Mouse (Mus musculus) MEL (cell line): Measurements from ENCODE around the gene Alkbh5. TPM values are rescaled to one million over a fixed set of nuclear protein-coding genes. Genes with fewer than 3 reads are reported as not detected.

ENCODE experiments used
- DNase-seq: peaks from one replicate; pipeline ENCODE4 v3.0.0; 2011; ENCODE audit warnings: low read depth, low spot score
- H3K27ac ChIP-seq: 2 replicates; pipeline ENCODE4 v1.5.1; 2012; ENCODE audit warnings: low read depth, mild to moderate bottlenecking, control low read depth, low read length, moderate library complexity; ENCODE audit not compliant: control insufficient read depth
- H3K27me3 ChIP-seq, 2 experiments: fragments of 150-350 bp in 1 of 2; sonication (generic) in 1 of 2; 2 replicates each; pipeline ENCODE4 v1.6.1; 2012; ENCODE audit warnings: low read length in 2 of 2, mild to moderate bottlenecking in 2 of 2, improper control_type of control experiment in 1 of 2, moderate library complexity in 1 of 2; ENCODE audit not compliant: insufficient read depth in 2 of 2, control insufficient read depth in 1 of 2
- H3K36me3 ChIP-seq, 2 experiments: 2 replicates each; pipeline ENCODE4 v1.6.1; 2012 to 2014; ENCODE audit warnings: low read length in 2 of 2, improper control_type of control experiment in 1 of 2, inconsistent platforms in 1 of 2, mild to moderate bottlenecking in 1 of 2; ENCODE audit not compliant: insufficient read depth in 2 of 2, control insufficient read depth in 1 of 2
- H3K4me1 ChIP-seq, 2 experiments: fragments of 150-350 bp in 1 of 2; sonication (generic) in 1 of 2; 2 replicates each; pipeline ENCODE4 v1.6.1; 2012; ENCODE audit warnings: low read length in 2 of 2, improper control_type of control experiment in 1 of 2, mild to moderate bottlenecking in 1 of 2; ENCODE audit not compliant: insufficient read depth in 2 of 2, control insufficient read depth in 1 of 2
- H3K4me3 ChIP-seq, 2 experiments: fragments of 150-350 bp in 1 of 2; sonication (generic) in 1 of 2; 2 replicates each; pipeline ENCODE4 v1.5.1; 2012; ENCODE audit warnings: low read depth in 2 of 2, low read length in 2 of 2, mild to moderate bottlenecking in 2 of 2, moderate library complexity in 2 of 2, control low read depth in 1 of 2, improper control_type of control experiment in 1 of 2; ENCODE audit not compliant: control insufficient read depth in 1 of 2, insufficient read depth in 1 of 2
- H3K79me2 ChIP-seq: 2 replicates; pipeline ENCODE4 v1.6.1; 2012; ENCODE audit warnings: mild to moderate bottlenecking, low read length, moderate library complexity; ENCODE audit not compliant: control insufficient read depth, poor library complexity, insufficient read depth
- H3K9ac ChIP-seq: 2 replicates; pipeline ENCODE4 v1.6.1; 2012; ENCODE audit warnings: low read depth, mild to moderate bottlenecking, control low read depth, low read length, moderate library complexity; ENCODE audit not compliant: control insufficient read depth, poor library complexity, severe bottlenecking
- H3K9me3 ChIP-seq: fragments of 150-350 bp; sonication (generic); replicated peaks from 2 replicates; pipeline ENCODE4 v1.6.1; 2012; ENCODE audit warnings: mild to moderate bottlenecking, low read length, improper control_type of control experiment, moderate library complexity; ENCODE audit not compliant: insufficient read depth
- CHD2 ChIP-seq: IDR thresholded peaks from 2 replicates; pipeline ENCODE4 v1.6.1; 2011; ENCODE audit warnings: low read length, improper control_type of control experiment
- E2F4 ChIP-seq: IDR thresholded peaks from 2 replicates; pipeline ENCODE4 v1.6.1; 2011; ENCODE audit warnings: low read depth, low read length, improper control_type of control experiment, borderline replicate concordance
- EP300 ChIP-seq, 2 experiments: IDR thresholded peaks; 2 replicates each; pipeline ENCODE4 v1.6.1; 2011; ENCODE audit warnings: improper control_type of control experiment in 2 of 2, low read length in 2 of 2, low read depth in 1 of 2, mild to moderate bottlenecking in 1 of 2
- ETS1 ChIP-seq: IDR thresholded peaks from 2 replicates; pipeline ENCODE4 v1.6.1; 2012; ENCODE audit warnings: low read depth, mild to moderate bottlenecking, inconsistent platforms, low read length, improper control_type of control experiment, moderate library complexity
- GATA1 ChIP-seq: IDR thresholded peaks from 2 replicates; pipeline ENCODE4 v1.6.1; 2011; ENCODE audit warnings: low read depth, low read length, improper control_type of control experiment
- MAFK ChIP-seq: IDR thresholded peaks from 2 replicates; pipeline ENCODE4 v1.6.1; 2011; ENCODE audit warnings: low read depth, mild to moderate bottlenecking, low read length, improper control_type of control experiment, borderline replicate concordance
- MAX ChIP-seq: IDR thresholded peaks from 2 replicates; pipeline ENCODE4 v1.6.1; 2011; ENCODE audit warnings: low read length, improper control_type of control experiment
- MXI1 ChIP-seq: IDR thresholded peaks from 2 replicates; pipeline ENCODE4 v1.6.1; 2011; ENCODE audit warnings: mild to moderate bottlenecking, low read depth, low read length, improper control_type of control experiment
- MYB ChIP-seq: IDR thresholded peaks from 2 replicates; pipeline ENCODE4 v1.6.1; 2011; ENCODE audit warnings: mild to moderate bottlenecking, low read depth, low read length, improper control_type of control experiment
- NRF1 ChIP-seq: IDR thresholded peaks from 2 replicates; pipeline ENCODE4 v1.6.1; 2014; ENCODE audit warnings: low read depth, mild to moderate bottlenecking, inconsistent platforms, low read length, improper control_type of control experiment, moderate library complexity; ENCODE audit not compliant: poor library complexity, insufficient read depth, severe bottlenecking
- POLR2AphosphoS5 ChIP-seq: IDR thresholded peaks from 2 replicates; pipeline ENCODE4 v1.6.1; 2012; ENCODE audit warnings: low read depth, borderline replicate concordance, mild to moderate bottlenecking, inconsistent platforms, low read length, moderate library complexity, mixed read lengths
- RAD21 ChIP-seq: IDR thresholded peaks from 2 replicates; pipeline ENCODE4 v1.6.1; 2011; ENCODE audit warnings: mild to moderate bottlenecking, low read depth, low read length, improper control_type of control experiment
- RCOR1 ChIP-seq: IDR thresholded peaks from 2 replicates; pipeline ENCODE4 v1.6.1; 2012; ENCODE audit warnings: low read depth, mild to moderate bottlenecking, inconsistent platforms, low read length, improper control_type of control experiment
- SMC3 ChIP-seq: IDR thresholded peaks from 2 replicates; pipeline ENCODE4 v1.6.1; 2011; ENCODE audit warnings: low read depth, low read length, improper control_type of control experiment
- TBP ChIP-seq: IDR thresholded peaks from 2 replicates; pipeline ENCODE4 v1.8.0; 2011; ENCODE audit warnings: low read depth, low read length, improper control_type of control experiment
- TCF12 ChIP-seq: IDR thresholded peaks from 2 replicates; pipeline ENCODE4 v1.6.1; 2014; ENCODE audit warnings: low read depth, mild to moderate bottlenecking, inconsistent platforms, low read length, improper control_type of control experiment, moderate library complexity
- USF1 ChIP-seq: IDR thresholded peaks from 2 replicates; pipeline ENCODE4 v1.6.1; 2014; ENCODE audit warnings: low read depth, mild to moderate bottlenecking, inconsistent platforms, low read length, improper control_type of control experiment, moderate library complexity
- USF2 ChIP-seq, 2 experiments: IDR thresholded peaks; 2 replicates each; pipeline ENCODE4 v1.6.1; 2011 to 2012; ENCODE audit warnings: improper control_type of control experiment in 2 of 2, low read length in 2 of 2, borderline replicate concordance in 1 of 2, inconsistent platforms in 1 of 2, low read depth in 1 of 2, mild to moderate bottlenecking in 1 of 2; ENCODE audit not compliant: insufficient read depth in 1 of 2
- ZKSCAN1 ChIP-seq: IDR thresholded peaks from 2 replicates; pipeline ENCODE4 v1.6.1; 2012; ENCODE audit warnings: low read depth, mild to moderate bottlenecking, inconsistent platforms, low read length, improper control_type of control experiment, moderate library complexity
- ZMIZ1 ChIP-seq: IDR thresholded peaks from 2 replicates; pipeline ENCODE4 v1.6.1; 2012; ENCODE audit warnings: low read depth, mild to moderate bottlenecking, inconsistent platforms, low read length, improper control_type of control experiment, moderate library complexity
- polyA plus RNA-seq, 2 experiments: library from polyadenylated mRNA; stranded (reverse) in 1 of 2; unstranded in 1 of 2; fragments of >175 nt in 1 of 2; fragments of >200 nt in 1 of 2; gene quantifications; 2 replicates each; pipeline versions ENCODE4 v1.2.1 to v1.2.4; 2012; ENCODE audit warnings: low replicate concordance in 2 of 2, low read depth in 1 of 2; ENCODE audit not compliant: insufficient read length in 2 of 2, insufficient read depth in 1 of 2, missing spikeins in 1 of 2
- total RNA-seq: library from RNA; depleted of rRNA; stranded (reverse); fragments of 300-350 nt; gene quantifications from 2 replicates; pipeline ENCODE4 v1.2.3, GENCODE M21; 2012

The Alkbh5 gene
- total and polyA plus RNA-seq, 3 experiments = 39.4 to 49.1 TPM; not detected in 1

- peaks cover 25 to 29% of the 10 kb centered on the region in 2 experiments for H3K27me3 ChIP-seq
- no peaks in the 10 kb centered on the region for H3K9me3 ChIP-seq
- H3K4me1 ChIP-seq = no peaks in the 10 kb centered on the region
- no peaks in the 10 kb centered on the region for H3K36me3 ChIP-seq
- no peak overlapping the region for H3K4me3 ChIP-seq
- no peak for TF ChIP-seq TCF12
- no peak for TF ChIP-seq E2F4
- no peak for TF ChIP-seq POLR2AphosphoS5
- TF ChIP-seq CHD2 = no peak
- H3K9ac ChIP-seq = no peak overlapping the region
- no peak for DNase-seq
- H3K27ac ChIP-seq = no peak overlapping the region
- H3K79me2 ChIP-seq = no peaks in the 10 kb centered on the region
Measured at GRCm38 (mm10) chr11:60522027-60522426, 14.2 kb upstream of the Alkbh5 start.

DNA sequence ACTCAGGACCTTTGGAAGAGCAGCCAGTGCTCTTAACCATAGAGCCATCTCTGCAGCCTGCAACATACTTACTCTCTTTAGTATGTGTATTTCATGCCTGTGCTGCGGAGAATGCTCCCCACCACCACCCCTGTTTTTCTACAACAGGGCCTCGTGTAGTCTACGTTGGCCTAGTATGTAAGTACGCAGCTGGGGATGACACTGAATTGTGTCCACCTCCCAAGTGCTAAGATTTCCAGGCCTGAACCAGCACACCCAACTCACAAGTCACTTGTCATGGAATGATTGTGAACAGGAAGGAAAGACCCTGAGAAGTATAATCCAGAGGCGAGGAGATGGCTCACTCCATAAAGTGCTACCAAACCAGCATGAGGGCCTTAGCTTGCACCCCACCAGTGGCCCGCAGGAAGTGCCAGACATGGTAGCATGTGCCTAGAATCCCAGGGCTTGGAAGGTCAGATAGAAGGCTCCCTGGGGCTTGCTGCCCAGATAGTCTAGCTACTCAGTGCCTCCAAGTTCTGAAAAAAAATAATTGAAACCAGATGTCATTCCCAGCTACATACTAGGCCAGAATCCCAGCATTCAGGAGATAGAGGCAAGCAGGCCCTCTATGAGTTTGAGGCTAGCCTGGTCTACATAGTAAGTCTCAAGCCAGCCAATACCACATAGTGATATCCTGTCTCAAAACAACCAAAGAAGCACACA lies 13.4 kb upstream of the Alkbh5 start:
- Histone ChIP-seq H3K27me3 (peaks cover 27 to 28% of the 10 kb centered on the region in 2 experiments), H3K36me3 (no peaks in the 10 kb centered on the region), H3K9me3 (no peaks in the 10 kb centered on the region), H3K9ac (no peak overlapping the region), H3K79me2 (no peaks in the 10 kb centered on the region), H3K4me3 (no peak overlapping the region), H3K4me1 (no peaks in the 10 kb centered on the region), H3K27ac (no peak overlapping the region)
- TF ChIP-seq USF2 (IDR thresholded peaks at IDR 0.05; ENCODE audit: borderline replicate concordance in 1 of 2, insufficient read depth in 1 of 2, low read depth in 1 of 2, low read length in 2 of 2) (no peak), E2F4 (no peak), TBP (no peak), MXI1 (no peak), GATA1 (no peak), MAFK (no peak), NRF1 (no peak), RCOR1 (no peak)
- no peak for DNase-seq

DNA sequence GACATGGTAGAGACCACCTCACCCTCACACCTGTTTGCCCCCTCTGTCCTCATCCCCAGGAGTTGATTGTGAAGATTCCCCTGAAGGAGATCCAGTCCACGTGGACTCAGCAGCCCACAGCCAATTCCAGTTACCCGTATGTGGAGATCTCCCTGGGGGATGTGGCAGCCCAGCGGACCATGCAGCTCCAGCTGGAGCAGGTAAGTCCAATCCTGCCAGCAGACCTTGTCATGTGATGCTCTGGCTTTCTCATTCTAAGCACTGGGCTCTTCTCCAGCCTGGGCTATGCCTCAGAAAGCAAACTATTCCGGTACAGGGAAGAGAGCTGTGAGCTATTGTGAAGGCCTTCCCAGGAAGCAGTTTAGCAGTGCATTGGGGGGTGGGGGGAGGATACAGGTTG lies 9.7 kb upstream of the Alkbh5 start:
- Histone ChIP-seq H3K27ac (no peak overlapping the region), H3K4me3 (no peak overlapping the region), H3K36me3 (no peaks in the 10 kb centered on the region), H3K27me3 (peaks cover 21 to 32% of the 10 kb centered on the region in 2 experiments), H3K79me2 (no peaks in the 10 kb centered on the region), H3K9ac (no peak overlapping the region), H3K9me3 (no peaks in the 10 kb centered on the region), H3K4me1 (no peaks in the 10 kb centered on the region)
- TF ChIP-seq E2F4 = no peak
- TF ChIP-seq CHD2 = no peak
- no peak for TF ChIP-seq ZMIZ1
- TF ChIP-seq MYB = no peak
- TF ChIP-seq POLR2AphosphoS5 = no peak
- TF ChIP-seq MAX = no peak
- no peak for TF ChIP-seq SMC3
- no peak for TF ChIP-seq ZKSCAN1
- no peak for TF ChIP-seq USF1
- no peak for TF ChIP-seq RCOR1
- no peak for TF ChIP-seq EP300 (IDR thresholded peaks at IDR 0.05; ENCODE audit: low read depth in 1 of 2, low read length in 2 of 2)
- TF ChIP-seq RAD21 = no peak
- TF ChIP-seq ETS1 = no peak
- TF ChIP-seq MAFK = no peak
- DNase-seq = no peak
